Mouse (Mus musculus): ENCODE data around the gene Dnttip1. TPM values are rescaled to one million over a fixed set of nuclear protein-coding genes. Genes with fewer than 3 reads are reported as not detected.
A peak's percentile ranks its signal among the peaks of the same experiment; 100 is the strongest.

Dnttip1 gene
- total and polyA plus RNA-seq, 3 experiments: 20.6 to 59.9 TPM; not detected in 1

GRCm38 (mm10) chr2:164793772-164794171 lies 48.0 kb downstream of the Dnttip1 start:
- peak in 1 of 3 experiments; percentile 42; a peak in 2 of 6 replicates for TF ChIP-seq CTCF (IDR thresholded peaks at IDR 0.05 in 2 of 3, conservative IDR thresholded peaks at IDR 0.05 in 1 of 3; ENCODE audit: control insufficient read depth in 1 of 3, insufficient read depth in 1 of 3, low read depth in 2 of 3, low read length in 3 of 3, poor library complexity in 1 of 3, severe bottlenecking in 1 of 3)
- TF ChIP-seq E2F4 (IDR thresholded peaks at IDR 0.05; ENCODE audit: borderline replicate concordance, low read depth, low read length): no peak
- H3K27me3 ChIP-seq (ENCODE audit: control insufficient read depth in 1 of 2, insufficient read depth in 2 of 2, low read length in 2 of 2): no peaks in the 10 kb centered on the region
- no peaks in the 10 kb centered on the region for H3K79me2 ChIP-seq (ENCODE audit: control insufficient read depth, insufficient read depth, low read length, poor library complexity)
- no peak overlapping the region for H3K27ac ChIP-seq (ENCODE audit: control insufficient read depth, low read depth, low read length)
- no peaks in the 10 kb centered on the region for H3K9me3 ChIP-seq (replicated peaks; ENCODE audit: insufficient read depth, low read length)
- no peaks in the 10 kb centered on the region for H3K4me1 ChIP-seq (ENCODE audit: control insufficient read depth in 1 of 2, insufficient read depth in 2 of 2, low read length in 2 of 2)
- no peak overlapping the region for H3K4me3 ChIP-seq (ENCODE audit: control insufficient read depth in 1 of 2, insufficient read depth in 1 of 2, low read depth in 2 of 2, low read length in 2 of 2)
- DNase-seq (ENCODE audit: low read depth, low spot score): peak; percentile 49
- H3K9ac ChIP-seq (ENCODE audit: control insufficient read depth, low read depth, low read length, poor library complexity, severe bottlenecking): no peak overlapping the region
- H3K36me3 ChIP-seq (ENCODE audit: control insufficient read depth in 1 of 2, insufficient read depth in 2 of 2, low read length in 2 of 2): peaks cover 0 to 5% of the 10 kb centered on the region in 2 experiments; a peak in 2 of 4 replicates

- Histone ChIP-seq H3K9me3 (replicated peaks; ENCODE audit: insufficient read depth, low read length) (no peaks in the 10 kb centered on the region), H3K9ac (ENCODE audit: control insufficient read depth, low read depth, low read length, poor library complexity, severe bottlenecking) (peak overlapping the region; percentile 35; the same call in 1 of the 2 replicates), H3K4me3 (ENCODE audit: control insufficient read depth in 1 of 2, insufficient read depth in 1 of 2, low read depth in 2 of 2, low read length in 2 of 2) (no peak overlapping the region), H3K4me1 (ENCODE audit: control insufficient read depth in 1 of 2, insufficient read depth in 2 of 2, low read length in 2 of 2) (no peaks in the 10 kb centered on the region), H3K79me2 (ENCODE audit: control insufficient read depth, insufficient read depth, low read length, poor library complexity) (no peaks in the 10 kb centered on the region), H3K27ac (ENCODE audit: control insufficient read depth, low read depth, low read length) (no peak overlapping the region), H3K36me3 (ENCODE audit: control insufficient read depth in 1 of 2, insufficient read depth in 2 of 2, low read length in 2 of 2) (peaks cover 0 to 5% of the 10 kb centered on the region in 2 experiments; a peak in 2 of 4 replicates), H3K27me3 (ENCODE audit: control insufficient read depth in 1 of 2, insufficient read depth in 2 of 2, low read length in 2 of 2) (no peaks in the 10 kb centered on the region)
- peak; percentile 95 for DNase-seq (ENCODE audit: low read depth, low spot score)
- TF ChIP-seq E2F4 (IDR thresholded peaks at IDR 0.05; ENCODE audit: borderline replicate concordance, low read depth, low read length): no peak
- no peak for TF ChIP-seq MAX (IDR thresholded peaks at IDR 0.05; ENCODE audit: low read length)
- TF ChIP-seq MEF2A (IDR thresholded peaks at IDR 0.05; ENCODE audit: extremely low read depth, insufficient replicate concordance, low read depth, low read length, poor library complexity, severe bottlenecking): no peak
- no peak for TF ChIP-seq NRF1 (IDR thresholded peaks at IDR 0.05; ENCODE audit: insufficient read depth, low read depth, low read length, poor library complexity, severe bottlenecking)
- TF ChIP-seq ETS1 (IDR thresholded peaks at IDR 0.05; ENCODE audit: low read depth, low read length): 0 out of 2 replicates have a peak, but pooled peaks have one; percentile 13
- no peak for TF ChIP-seq GATA1 (IDR thresholded peaks at IDR 0.05; ENCODE audit: low read depth, low read length)
- TF ChIP-seq CTCF (IDR thresholded peaks at IDR 0.05 in 2 of 3, conservative IDR thresholded peaks at IDR 0.05 in 1 of 3; ENCODE audit: control insufficient read depth in 1 of 3, insufficient read depth in 1 of 3, low read depth in 2 of 3, low read length in 3 of 3, poor library complexity in 1 of 3, severe bottlenecking in 1 of 3): peak; percentile 83 to 95 (median 93)
- TF ChIP-seq UBTF (IDR thresholded peaks at IDR 0.05; ENCODE audit: borderline replicate concordance, insufficient read depth, low read depth, low read length): no peak
- no peak for TF ChIP-seq EP300 (IDR thresholded peaks at IDR 0.05; ENCODE audit: low read depth in 1 of 2, low read length in 2 of 2)
- TF ChIP-seq CHD2 (IDR thresholded peaks at IDR 0.05; ENCODE audit: low read length): no peak
- TF ChIP-seq MYC (IDR thresholded peaks at IDR 0.05; ENCODE audit: low read depth, low read length): peak; percentile 74; the same call in 1 of the 2 replicates
- no peak for TF ChIP-seq JUND (IDR thresholded peaks at IDR 0.05; ENCODE audit: low read depth, low read length)
- no peak for TF ChIP-seq POLR2A (IDR thresholded peaks at IDR 0.05; ENCODE audit: control insufficient read depth in 1 of 2, insufficient read depth in 1 of 2, low read depth in 1 of 2, low read length in 2 of 2, poor library complexity in 1 of 2)
- TF ChIP-seq KAT2A (conservative IDR thresholded peaks at IDR 0.05; ENCODE audit: low read depth, low read length): no peak
- peak; percentile 60 for TF ChIP-seq SMC3 (IDR thresholded peaks at IDR 0.05; ENCODE audit: low read depth, low read length)
- TF ChIP-seq BHLHE40 (IDR thresholded peaks at IDR 0.05; ENCODE audit: borderline replicate concordance, low read depth, low read length): peak; percentile 26; the same call in 1 of the 2 replicates
- TF ChIP-seq MXI1 (IDR thresholded peaks at IDR 0.05; ENCODE audit: low read depth, low read length): peak; percentile 79
- no peak for TF ChIP-seq ZMIZ1 (IDR thresholded peaks at IDR 0.05; ENCODE audit: low read depth, low read length)
- TF ChIP-seq USF1 (IDR thresholded peaks at IDR 0.05; ENCODE audit: low read depth, low read length): peak; percentile 61; the same call in 1 of the 2 replicates
- TF ChIP-seq GABPA (IDR thresholded peaks at IDR 0.05; ENCODE audit: low read depth, low read length): no peak
- TF ChIP-seq NELFE (IDR thresholded peaks at IDR 0.05; ENCODE audit: low read depth, low read length): no peak
- TF ChIP-seq RAD21 (IDR thresholded peaks at IDR 0.05; ENCODE audit: low read depth, low read length): peak; percentile 63
- TF ChIP-seq SIN3A (IDR thresholded peaks at IDR 0.05; ENCODE audit: low read length): no peak
- no peak for TF ChIP-seq ELF1 (IDR thresholded peaks at IDR 0.05; ENCODE audit: low read depth, low read length)
- no peak for TF ChIP-seq MYB (IDR thresholded peaks at IDR 0.05; ENCODE audit: low read depth, low read length)
- TF ChIP-seq USF2 (IDR thresholded peaks at IDR 0.05; ENCODE audit: borderline replicate concordance in 1 of 2, insufficient read depth in 1 of 2, low read depth in 1 of 2, low read length in 2 of 2): no peak
- TF ChIP-seq POLR2AphosphoS2 (IDR thresholded peaks at IDR 0.05; ENCODE audit: low read length): no peak
- no peak for TF ChIP-seq TCF12 (IDR thresholded peaks at IDR 0.05; ENCODE audit: low read depth, low read length)
- peak; percentile 86 for TF ChIP-seq MAZ (IDR thresholded peaks at IDR 0.05; ENCODE audit: low read depth, low read length)
- peak; percentile 25; the same call in 1 of the 2 replicates for TF ChIP-seq ZNF384 (IDR thresholded peaks at IDR 0.05; ENCODE audit: low read depth, low read length)
- TF ChIP-seq RCOR1 (IDR thresholded peaks at IDR 0.05; ENCODE audit: low read depth, low read length): no peak
These were observed 48.5 kb downstream of the Dnttip1 start for GRCm38 (mm10) chr2:164794293-164794692.

Measured in MEL (cell line).